Comparison of ENCODE assay signal across 13 mouse cellular contexts in genomic region chr4:45461661-45462060, GRCm38 (mm10). TPM values are rescaled to one million over a fixed set of nuclear protein-coding genes. Genes with fewer than 3 reads are reported as not detected.
A peak's percentile ranks its signal among the peaks of the same experiment; 100 is the strongest.
DNase-seq lines count a peak whose midpoint lies in the region; ATAC-seq lines count a peak whose summit lies in the region.
"Had no signal": no experiment of that assay in that cellular context is flagged by ENCODE, and none has a peak within 500 bp of the region (broad histone marks: within the 10 kb centered on the region; RNA-seq: fewer than 3 reads in every experiment).

No protein-coding gene starts in this region.

- H3K4me2 ChIP-seq in kidney, embryonic 16.5 days (replicated peaks; ENCODE audit: low read depth, low read length) = no peak overlapping the region
- H3K4me2 ChIP-seq in heart, embryonic 13.5 days = no peak overlapping the region
- H3K4me2 ChIP-seq: limb, embryonic 15.5 days had no signal

- peaks cover 35% of the 10 kb centered on the region for H3K4me1 ChIP-seq in kidney, embryonic 16.5 days (ENCODE audit: insufficient read depth, low read length)
- peaks cover 6% of the 10 kb centered on the region for H3K4me1 ChIP-seq in brown adipose tissue, adult 24 weeks (ENCODE audit: control insufficient read depth, insufficient read depth, insufficient read length, low read length)
- H3K4me1 ChIP-seq in heart, embryonic 13.5 days = peaks cover 87% of the 10 kb centered on the region

- peak; percentile 89 for DNase-seq in kidney, adult 18-20 months
- DNase-seq in kidney, postnatal 4 days = peak; percentile 65 to 74
- DNase-seq in thymus, postnatal 4 days = no peak
- DNase-seq in urinary bladder, postnatal 4 days (ENCODE audit: low spot score in 2 of 2) = no peak
- DNase-seq: cerebellum, postnatal 14 days; midbrain, embryonic 14.5 days; thymus, postnatal 36 days had no signal

- no peak overlapping the region for H3K27ac ChIP-seq in kidney, embryonic 16.5 days (ENCODE audit: low read length)
- H3K27ac ChIP-seq in brown adipose tissue, adult 24 weeks (replicated peaks; ENCODE audit: low read depth, low read length) = peak overlapping the region; percentile 44; the same call in 1 of the 2 replicates
- peak overlapping the region; percentile 25 for H3K27ac ChIP-seq in heart, embryonic 13.5 days (replicated peaks)
- H3K27ac ChIP-seq: limb, embryonic 15.5 days had no signal

- H3K9ac ChIP-seq in kidney, embryonic 16.5 days (replicated peaks; ENCODE audit: low read length) = no peak overlapping the region
- H3K9ac ChIP-seq in heart, embryonic 13.5 days = peak overlapping the region; percentile 38
- H3K9ac ChIP-seq: limb, embryonic 15.5 days had no signal

- no peak for ATAC-seq in kidney, embryonic 16.5 days (ENCODE audit: low FRiP score, low TSS enrichment)
- no peak for ATAC-seq in heart, embryonic 13.5 days (ENCODE audit: extremely low read depth, insufficient number of reproducible peaks, low FRiP score, low TSS enrichment)
- ATAC-seq in erythroblast, adult 5-6 weeks (replicated peaks; ENCODE audit: low FRiP score, poor library complexity, severe bottlenecking) = no peak

- no peaks in the 10 kb centered on the region for H3K27me3 ChIP-seq in kidney, embryonic 16.5 days (ENCODE audit: insufficient read depth, low read length)
- peaks cover 5% of the 10 kb centered on the region for H3K27me3 ChIP-seq in heart, embryonic 13.5 days (replicated peaks)

- no peaks in the 10 kb centered on the region for H3K9me3 ChIP-seq in kidney, embryonic 16.5 days (ENCODE audit: low read length)
- no peaks in the 10 kb centered on the region for H3K9me3 ChIP-seq in heart, embryonic 13.5 days
- H3K9me3 ChIP-seq: limb, embryonic 15.5 days had no signal

- no peak overlapping the region for H3K4me3 ChIP-seq in kidney, embryonic 16.5 days (ENCODE audit: low read length)
- no peak overlapping the region for H3K4me3 ChIP-seq in brown adipose tissue, adult 24 weeks (ENCODE audit: insufficient read depth, low read depth, low read length)
- no peak overlapping the region for H3K4me3 ChIP-seq in heart, embryonic 13.5 days
- H3K4me3 ChIP-seq: erythroblast, embryonic 14.5 days; limb, embryonic 15.5 days had no signal

- H3K36me3 ChIP-seq in kidney, embryonic 16.5 days (ENCODE audit: insufficient read depth, low read length) = no peaks in the 10 kb centered on the region
- peaks cover 26% of the 10 kb centered on the region for H3K36me3 ChIP-seq in heart, embryonic 13.5 days

- WGBS in kidney, embryonic 16.5 days = 6% methylated on average over 7 of the region's 7 CpGs
- WGBS in heart, embryonic 13.5 days = 34% methylated on average over 7 of the region's 7 CpGs

RNA-seq across cellular contexts. Expression of gene Slc25a51, which starts 53.1 kb away (rescaled TPM):
- polyA plus RNA-seq in kidney, embryonic 16.5 days (2015; fragmentation: Nextera tagmentation; extraction: Ambion mirVana) = 70.6 and 81.9 TPM in 2 replicates
- 220 and 224 TPM in 2 replicates for polyA plus RNA-seq in brown adipose tissue, adult 24 weeks (2012; ENCODE audit: insufficient read depth, insufficient read length, missing spikeins)
- polyA plus RNA-seq in heart, embryonic 13.5 days (2015; fragmentation: Nextera tagmentation; extraction: Ambion mirVana) = 59.0 and 64.6 TPM in 2 replicates
- 875 and 932 TPM in 2 replicates for total RNA-seq in erythroblast, adult 5-6 weeks (2015; ENCODE audit: low replicate concordance)
- 975 and 1,016 TPM in 2 replicates for total RNA-seq in erythroblast, adult 5-6 weeks (2017; ENCODE audit: low replicate concordance)

Comparison
In these comparisons a context has a peak if more than half of its experiments do, and no peak if none do; other contexts are left out.
1. DNase-seq: peak in kidney, adult 18-20 months (single experiment) and kidney, postnatal 4 days (2 of 2); none in thymus, postnatal 4 days (single experiment) and urinary bladder, postnatal 4 days (0 of 2).